Mouse (Mus musculus): Measurements from ENCODE around the gene Mrpl34. TPM values are rescaled to one million over a fixed set of nuclear protein-coding genes. Genes with fewer than 3 reads are reported as not detected.

The Mrpl34 gene
- polyA plus RNA-seq, 1 experiment from 2014 or later = 170 TPM

GRCm38 (mm10) chr8:71486136-71486529 lies 21.4 kb downstream of the Mrpl34 start:
- H3K36me3 ChIP-seq (ENCODE audit: insufficient read depth, low read length) = peaks cover 5% of the 10 kb centered on the region; the same call in 1 of the 2 replicates
- no peak overlapping the region for H3K27ac ChIP-seq (ENCODE audit: low read length)
- WGBS = 15% methylated on average over 7 of the region's 7 CpGs
- peak overlapping the region; percentile 78 for H3K4me3 ChIP-seq (ENCODE audit: low read length)
- peak overlapping the region; percentile 29; the same call in 1 of the 2 replicates for H3K9ac ChIP-seq (replicated peaks; ENCODE audit: low read length)
- no peaks in the 10 kb centered on the region for H3K9me3 ChIP-seq (ENCODE audit: low read length)
- H3K4me1 ChIP-seq (ENCODE audit: insufficient read depth, low read length) = peaks cover 17% of the 10 kb centered on the region
- H3K4me2 ChIP-seq (replicated peaks; ENCODE audit: low read depth, low read length) = peak overlapping the region; percentile 86
- ATAC-seq (ENCODE audit: low FRiP score, low TSS enrichment) = no peak
- H3K27me3 ChIP-seq (ENCODE audit: insufficient read depth, low read length) = no peaks in the 10 kb centered on the region

DNA sequence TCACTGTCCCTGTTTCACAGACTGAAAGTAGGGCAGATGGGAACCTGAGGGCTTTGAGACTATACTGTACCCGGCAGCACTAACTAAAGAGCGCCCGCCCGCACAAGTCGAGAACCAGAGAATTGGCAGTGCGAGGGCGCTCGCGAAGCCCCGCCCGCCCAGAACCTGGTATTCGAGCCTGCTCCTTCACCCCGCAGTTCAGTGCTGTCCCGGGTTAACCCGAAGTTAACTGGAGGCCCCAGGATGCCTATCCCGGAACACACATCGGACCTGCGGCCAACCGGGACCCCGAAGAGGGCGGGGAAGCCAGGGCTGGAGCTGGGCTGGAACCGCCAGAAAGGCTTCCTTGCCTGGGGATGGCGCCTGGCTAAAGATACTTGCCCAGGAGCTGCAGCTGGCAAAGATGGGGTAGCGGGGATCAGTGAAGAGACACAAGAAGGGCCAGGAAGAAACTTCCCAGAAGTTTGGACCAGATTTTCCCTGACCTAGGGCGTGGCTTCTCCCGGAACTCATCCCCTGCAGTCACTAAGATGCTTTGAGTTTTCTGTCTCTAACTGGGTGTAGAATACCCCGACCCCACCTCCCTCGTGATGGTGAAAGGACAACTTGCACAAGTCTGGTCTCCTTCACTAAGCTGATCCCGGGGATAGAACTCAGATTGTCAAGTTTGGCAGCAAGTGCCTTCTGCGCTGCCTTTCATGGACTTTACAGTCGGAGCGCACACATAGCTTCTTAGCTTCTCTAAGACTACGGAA lies 23.1 kb downstream of the Mrpl34 start, which contains the start of gene Gtpbp3:
TSS of gene Gtpbp3 (plus strand) at position 413 of the 755 bp plus-strand sequence.
- H3K9me3 ChIP-seq (ENCODE audit: low read length) = no peaks in the 10 kb centered on the region

GRCm38 (mm10) chr8:71488454-71488853 lies 23.7 kb downstream of the Mrpl34 start:
- Histone ChIP-seq H3K27ac (ENCODE audit: low read length) (peak overlapping the region; percentile 93), H3K9ac (replicated peaks; ENCODE audit: low read length) (peak overlapping the region; percentile 84), H3K36me3 (ENCODE audit: insufficient read depth, low read length) (peaks cover 24% of the 10 kb centered on the region), H3K4me3 (ENCODE audit: low read length) (peak overlapping the region; percentile 93), H3K4me1 (ENCODE audit: insufficient read depth, low read length) (peaks cover 17% of the 10 kb centered on the region), H3K9me3 (ENCODE audit: low read length) (no peaks in the 10 kb centered on the region), H3K4me2 (replicated peaks; ENCODE audit: low read depth, low read length) (peak overlapping the region; percentile 94), H3K27me3 (ENCODE audit: insufficient read depth, low read length) (no peaks in the 10 kb centered on the region)
- ATAC-seq (ENCODE audit: low FRiP score, low TSS enrichment) = peak; percentile 86
- WGBS = under 1% methylated on average over 22 of the region's 22 CpGs

More for the DNA sequence above, 23.1 kb downstream of the Mrpl34 start, which contains the start of gene Gtpbp3:
- Histone ChIP-seq H3K27ac (ENCODE audit: low read length) (peak within 1 kb of the TSS; percentile 93), H3K4me1 (ENCODE audit: insufficient read depth, low read length) (peaks cover 17% of the 10 kb centered on the region), H3K36me3 (ENCODE audit: insufficient read depth, low read length) (peaks cover 20% of the 10 kb centered on the region), H3K27me3 (ENCODE audit: insufficient read depth, low read length) (no peaks in the 10 kb centered on the region), H3K9ac (replicated peaks; ENCODE audit: low read length) (peak within 1 kb of the TSS; percentile 84), H3K4me2 (replicated peaks; ENCODE audit: low read depth, low read length) (peak within 1 kb of the TSS; percentile 94), H3K4me3 (ENCODE audit: low read length) (peak within 1 kb of the TSS; percentile 93)
- peak; percentile 60 for ATAC-seq (ENCODE audit: low FRiP score, low TSS enrichment)
- WGBS = under 1% methylated on average over 33 of the region's 33 CpGs

DNA sequence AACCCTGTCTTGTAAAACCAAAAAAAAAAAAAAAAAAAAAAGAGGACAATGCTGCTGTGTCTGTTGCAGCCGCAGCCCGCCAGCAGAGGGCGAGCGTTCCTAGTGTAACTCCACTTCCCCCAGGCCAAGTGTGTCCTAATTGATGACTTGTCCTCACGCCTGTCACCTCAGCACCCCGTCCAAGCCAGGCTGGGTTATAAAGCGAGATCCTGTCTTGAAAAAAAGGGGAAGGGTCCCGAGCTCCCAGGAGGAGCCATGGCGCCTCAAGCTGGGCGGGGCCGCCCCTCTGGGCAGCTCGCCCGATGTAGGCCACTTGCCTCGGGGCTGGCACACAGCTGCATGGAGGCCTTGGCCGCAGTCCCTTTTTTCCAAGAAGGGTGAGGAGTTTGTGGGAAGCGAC lies 30.3 kb downstream of the Mrpl34 start:
- Histone ChIP-seq H3K27me3 (ENCODE audit: insufficient read depth, low read length) (no peaks in the 10 kb centered on the region), H3K4me3 (ENCODE audit: low read length) (no peak overlapping the region), H3K4me1 (ENCODE audit: insufficient read depth, low read length) (peaks cover 50% of the 10 kb centered on the region), H3K4me2 (replicated peaks; ENCODE audit: low read depth, low read length) (0 out of 2 replicates have a peak overlapping the region, but pooled peaks have one; percentile 20), H3K9ac (replicated peaks; ENCODE audit: low read length) (0 out of 2 replicates have a peak overlapping the region, but pooled peaks have one; percentile 33), H3K36me3 (ENCODE audit: insufficient read depth, low read length) (peaks cover 28% of the 10 kb centered on the region), H3K27ac (ENCODE audit: low read length) (0 out of 2 replicates have a peak overlapping the region, but pooled peaks have one; percentile 91), H3K9me3 (ENCODE audit: low read length) (no peaks in the 10 kb centered on the region)
- peak; percentile 72 for ATAC-seq (ENCODE audit: low FRiP score, low TSS enrichment)
- 13% methylated on average over 16 of the region's 16 CpGs for WGBS

GRCm38 (mm10) chr8:71495811-71496210 lies 31.1 kb downstream of the Mrpl34 start:
- Histone ChIP-seq H3K9me3 (ENCODE audit: low read length) (no peaks in the 10 kb centered on the region), H3K9ac (replicated peaks; ENCODE audit: low read length) (peak overlapping the region; percentile 31; the same call in 1 of the 2 replicates), H3K4me3 (ENCODE audit: low read length) (no peak overlapping the region), H3K4me2 (replicated peaks; ENCODE audit: low read depth, low read length) (no peak overlapping the region), H3K36me3 (ENCODE audit: insufficient read depth, low read length) (peaks cover 28% of the 10 kb centered on the region), H3K27ac (ENCODE audit: low read length) (peak overlapping the region; percentile 91), H3K27me3 (ENCODE audit: insufficient read depth, low read length) (no peaks in the 10 kb centered on the region), H3K4me1 (ENCODE audit: insufficient read depth, low read length) (peaks cover 50% of the 10 kb centered on the region)
- 76% methylated on average over 5 of the region's 5 CpGs for WGBS
- no peak for ATAC-seq (ENCODE audit: low FRiP score, low TSS enrichment)

DNA sequence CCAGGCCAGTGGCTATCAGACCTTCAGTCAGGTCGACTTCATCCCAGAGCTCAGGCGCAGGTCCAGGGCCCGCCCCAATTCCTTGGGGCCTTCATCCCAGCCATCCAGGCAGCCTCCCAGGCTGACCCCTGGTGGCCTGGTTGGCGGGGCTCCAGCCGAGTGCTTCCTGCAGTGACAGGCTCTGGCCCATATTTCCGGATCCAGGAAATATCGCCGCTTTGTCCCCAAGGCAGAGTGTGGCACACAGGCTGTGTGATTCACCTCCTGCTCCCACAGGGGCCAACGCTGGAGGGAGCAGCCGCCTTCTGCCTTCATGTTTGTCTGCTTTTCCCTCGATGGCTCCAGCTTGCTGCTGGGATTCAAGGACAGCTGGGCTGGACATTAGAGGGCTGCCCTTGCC lies 31.7 kb downstream of the Mrpl34 start:
- Histone ChIP-seq H3K4me2 (replicated peaks; ENCODE audit: low read depth, low read length) (no peak overlapping the region), H3K27ac (ENCODE audit: low read length) (peak overlapping the region; percentile 91), H3K27me3 (ENCODE audit: insufficient read depth, low read length) (no peaks in the 10 kb centered on the region), H3K9me3 (ENCODE audit: low read length) (no peaks in the 10 kb centered on the region), H3K9ac (replicated peaks; ENCODE audit: low read length) (no peak overlapping the region), H3K4me3 (ENCODE audit: low read length) (no peak overlapping the region), H3K36me3 (ENCODE audit: insufficient read depth, low read length) (peaks cover 22% of the 10 kb centered on the region), H3K4me1 (ENCODE audit: insufficient read depth, low read length) (peaks cover 50% of the 10 kb centered on the region)
- peak; percentile 46 for ATAC-seq (ENCODE audit: low FRiP score, low TSS enrichment)
- 15% methylated on average over 11 of the region's 11 CpGs for WGBS

- Histone ChIP-seq H3K9ac (replicated peaks; ENCODE audit: low read length) (no peak overlapping the region), H3K27ac (ENCODE audit: low read length) (peak overlapping the region; percentile 91), H3K36me3 (ENCODE audit: insufficient read depth, low read length) (peaks cover 17% of the 10 kb centered on the region), H3K4me1 (ENCODE audit: insufficient read depth, low read length) (peaks cover 50% of the 10 kb centered on the region), H3K27me3 (ENCODE audit: insufficient read depth, low read length) (no peaks in the 10 kb centered on the region), H3K4me3 (ENCODE audit: low read length) (no peak overlapping the region), H3K4me2 (replicated peaks; ENCODE audit: low read depth, low read length) (no peak overlapping the region), H3K9me3 (ENCODE audit: low read length) (no peaks in the 10 kb centered on the region)
- WGBS = 92% methylated on average over 1 of the region's 1 CpGs
- no peak for ATAC-seq (ENCODE audit: low FRiP score, low TSS enrichment)
Measured at GRCm38 (mm10) chr8:71497077-71497645, 32.4 kb downstream of the Mrpl34 start.

- Histone ChIP-seq H3K4me1 (ENCODE audit: insufficient read depth, low read length) (peaks cover 50% of the 10 kb centered on the region), H3K4me3 (ENCODE audit: low read length) (no peak overlapping the region), H3K9me3 (ENCODE audit: low read length) (no peaks in the 10 kb centered on the region), H3K27me3 (ENCODE audit: insufficient read depth, low read length) (no peaks in the 10 kb centered on the region), H3K36me3 (ENCODE audit: insufficient read depth, low read length) (peaks cover 9% of the 10 kb centered on the region), H3K9ac (replicated peaks; ENCODE audit: low read length) (peak overlapping the region; percentile 42), H3K4me2 (replicated peaks; ENCODE audit: low read depth, low read length) (peak overlapping the region; percentile 17), H3K27ac (ENCODE audit: low read length) (peak overlapping the region; percentile 91)
- WGBS = 9% methylated on average over 15 of the region's 15 CpGs
- peak; percentile 39; the same call in 1 of the 2 replicates for ATAC-seq (ENCODE audit: low FRiP score, low TSS enrichment)
Measured at GRCm38 (mm10) chr8:71497881-71498501, 33.2 kb downstream of the Mrpl34 start.

DNA sequence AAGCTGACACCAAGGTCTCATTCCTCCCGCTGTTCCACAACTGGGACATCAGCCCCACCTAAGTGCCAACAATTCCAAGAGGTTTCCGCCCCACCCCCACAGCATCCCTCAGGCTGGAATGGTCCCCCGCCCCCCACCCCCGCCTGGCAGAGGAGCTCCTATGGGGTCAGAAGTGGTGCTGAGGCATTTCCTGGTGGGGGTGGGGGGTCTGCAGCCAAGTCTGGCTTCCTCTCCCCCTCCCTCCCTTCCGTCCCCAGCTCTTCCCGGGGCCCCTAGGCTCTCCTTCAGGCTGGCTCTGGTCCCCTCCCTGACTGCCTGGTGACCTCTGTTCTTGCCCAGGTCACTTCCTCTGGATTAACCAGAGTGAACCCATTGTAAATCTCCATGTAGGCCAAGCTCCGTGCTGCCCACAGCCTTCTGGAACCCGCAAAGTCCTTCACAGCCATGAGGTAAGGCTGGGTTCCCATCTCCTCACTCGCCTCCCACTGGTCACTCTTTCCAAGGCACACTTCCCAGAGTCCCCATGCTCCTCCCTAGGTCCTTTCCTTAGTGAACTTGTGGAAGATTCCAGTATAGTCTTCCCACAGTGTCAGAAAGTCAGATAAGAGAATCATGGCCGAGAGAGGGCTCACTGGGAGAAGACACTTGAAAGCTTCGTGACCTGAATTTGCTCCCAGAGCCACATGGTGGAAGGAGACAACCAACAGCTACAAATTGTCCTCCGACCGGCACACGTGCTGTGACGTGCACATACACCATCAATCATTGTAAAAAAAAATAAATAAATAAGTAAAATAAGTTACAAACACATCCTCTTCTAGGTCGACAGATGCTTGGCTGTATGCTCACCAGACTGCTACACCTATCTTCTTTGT lies 34.3 kb downstream of the Mrpl34 start:
- H3K36me3 ChIP-seq (ENCODE audit: insufficient read depth, low read length) = peaks cover 2% of the 10 kb centered on the region; the same call in 1 of the 2 replicates
- H3K4me1 ChIP-seq (ENCODE audit: insufficient read depth, low read length) = peaks cover 50% of the 10 kb centered on the region
- ATAC-seq (ENCODE audit: low FRiP score, low TSS enrichment) = peak; percentile 43
- peak overlapping the region; percentile 42 for H3K9ac ChIP-seq (replicated peaks; ENCODE audit: low read length)
- peak overlapping the region; percentile 91 for H3K27ac ChIP-seq (ENCODE audit: low read length)
- H3K4me2 ChIP-seq (replicated peaks; ENCODE audit: low read depth, low read length) = peak overlapping the region; percentile 17; the same call in 1 of the 2 replicates
- WGBS = 16% methylated on average over 16 of the region's 16 CpGs
- no peak overlapping the region for H3K4me3 ChIP-seq (ENCODE audit: low read length)
- H3K27me3 ChIP-seq (ENCODE audit: insufficient read depth, low read length) = no peaks in the 10 kb centered on the region
- no peaks in the 10 kb centered on the region for H3K9me3 ChIP-seq (ENCODE audit: low read length)

Data from kidney, embryonic 16.5 days (tissue).